Mouse (Mus musculus): Measurements from ENCODE around the gene Gnaz. TPM values are rescaled to one million over a fixed set of nuclear protein-coding genes. Genes with fewer than 3 reads are reported as not detected.

Gene Gnaz
- polyA plus RNA-seq (2017; shearing (Covaris generic)): not detected

GRCm38 (mm10) chr10:74966850-74967451 is at the start of gene Gnaz:
Gene Gnaz (plus strand): TSS chr10:74967177.

DNA sequence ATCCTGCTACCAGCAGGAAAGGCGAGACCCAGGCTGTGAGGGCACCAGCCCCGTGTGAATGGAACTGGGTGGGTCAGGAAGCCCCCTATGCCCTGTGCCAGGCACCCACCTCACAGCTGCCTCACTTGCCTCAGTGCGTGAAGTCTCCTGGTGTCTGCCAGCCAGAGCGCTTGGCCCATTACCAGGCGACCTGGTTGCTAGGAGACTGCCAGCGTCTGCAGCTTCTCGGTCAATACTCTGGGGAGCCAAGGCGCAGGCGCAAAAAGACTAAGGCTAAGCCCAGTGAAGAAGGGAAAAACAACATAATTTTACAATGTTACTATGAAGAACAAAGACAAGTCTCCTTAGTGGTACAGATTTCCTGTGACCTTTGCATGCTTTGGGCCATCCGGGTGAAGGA is 65.4 kb downstream of the Gnaz start, which contains the start of gene Rsph14:
TSS of gene Rsph14 (minus strand) at position 192 of the 400 bp plus-strand sequence.

GRCm38 (mm10) chr10:75036883-75037379 is 70.0 kb downstream of the Gnaz start, which contains the start of gene Rab36:
Gene Rab36 (plus strand): TSS chr10:75037058.

DNA sequence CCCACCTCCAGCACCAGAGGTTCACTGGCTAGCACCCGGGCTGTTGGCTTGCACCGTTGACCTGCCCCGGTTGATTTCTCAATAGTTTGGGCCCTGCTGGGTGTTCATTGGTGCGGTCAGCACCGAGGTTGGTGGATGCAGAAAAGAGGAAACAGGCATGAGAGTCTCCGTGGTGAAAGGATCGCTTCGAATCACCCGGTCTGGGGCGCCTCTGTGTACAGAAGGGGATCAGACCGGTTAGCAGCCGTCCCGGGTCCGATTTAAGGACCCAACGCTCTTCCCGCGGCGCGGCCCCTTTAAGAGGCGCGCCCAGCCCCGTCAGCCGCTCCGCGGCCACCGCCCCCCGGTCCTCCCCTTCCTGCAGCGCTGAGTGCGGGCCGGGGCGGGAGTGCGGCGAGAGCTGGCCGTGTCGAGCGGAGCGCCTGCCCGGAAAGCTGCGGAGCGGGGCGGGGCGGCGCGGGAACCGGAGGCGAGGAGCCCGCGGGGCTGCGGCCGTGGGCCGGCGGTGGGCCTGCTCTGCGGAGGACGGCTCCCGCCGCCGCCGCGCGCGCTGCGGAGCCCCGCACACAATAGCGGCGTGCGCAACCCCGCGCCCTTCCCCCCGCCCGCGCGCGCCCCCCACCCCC is 93.4 kb downstream of the Gnaz start, which contains the start of gene Bcr:
TSS of gene Bcr (plus strand) at position 376 of the 626 bp plus-strand sequence.

Other genes with a start within 250 kb of the Gnaz start
- not detected for gene Rsph14, start 65.4 kb downstream of the Gnaz start, polyA plus RNA-seq (2017; shearing (Covaris generic))
- gene Rab36, start 69.9 kb downstream of the Gnaz start, polyA plus RNA-seq (2017; shearing (Covaris generic)): not detected
- 4.1 TPM for gene Bcr, start 93.4 kb downstream of the Gnaz start, polyA plus RNA-seq (2017; shearing (Covaris generic))
- 66.0 TPM for gene Specc1l, start 244.9 kb downstream of the Gnaz start, polyA plus RNA-seq (2017; shearing (Covaris generic))